Mouse (Mus musculus) hindbrain, embryonic 16.5 days (tissue): ENCODE measurements around the gene CN725425. TPM values are rescaled to one million over a fixed set of nuclear protein-coding genes. Genes with fewer than 3 reads are reported as not detected.

Experiments used
- ATAC-seq: fragments of 200-750 bp; cut with Nextera tagmentation; 2 replicates; pipeline ENCODE4 v1.8.0; 2017; ENCODE audit warnings: moderate TSS enrichment, moderate library complexity
- H3K27ac ChIP-seq: fragments of 300-500 bp; sonication (generic); 2 replicates; pipeline ENCODE4 v1.5.1; 2014; ENCODE audit warnings: low read depth, mild to moderate bottlenecking, control low read depth, low read length, moderate library complexity
- H3K27me3 ChIP-seq: fragments of 300-500 bp; sonication (generic); replicated peaks from 2 replicates; pipeline ENCODE4 v1.6.1; 2014; ENCODE audit warnings: low read length; ENCODE audit not compliant: control insufficient read depth, insufficient read depth
- H3K36me3 ChIP-seq: fragments of 300-500 bp; sonication (generic); 2 replicates; pipeline ENCODE4 v1.6.1; 2014; ENCODE audit warnings: mild to moderate bottlenecking, low read length, moderate library complexity, mixed read lengths; ENCODE audit not compliant: control insufficient read depth, insufficient read depth
- H3K4me1 ChIP-seq: fragments of 300-500 bp; sonication (generic); 2 replicates; pipeline ENCODE4 v1.6.1; 2014; ENCODE audit warnings: low read depth, low read length; ENCODE audit not compliant: control insufficient read depth, insufficient read depth
- H3K4me2 ChIP-seq: fragments of 300-500 bp; sonication (generic); 2 replicates; pipeline ENCODE4 v1.6.1; 2014; ENCODE audit warnings: mild to moderate bottlenecking, low read length, control low read depth, moderate library complexity
- H3K4me3 ChIP-seq: fragments of 300-500 bp; sonication (generic); 2 replicates; pipeline ENCODE4 v1.5.1; 2014; ENCODE audit warnings: mild to moderate bottlenecking, low read length, control low read depth, moderate library complexity
- H3K9ac ChIP-seq: fragments of 300-500 bp; sonication (generic); 2 replicates; pipeline ENCODE4 v1.6.1; 2014; ENCODE audit warnings: low read depth, mild to moderate bottlenecking, control low read depth, low read length, moderate library complexity
- H3K9me3 ChIP-seq: fragments of 300-500 bp; sonication (generic); 2 replicates; pipeline ENCODE4 v1.6.1; 2014; ENCODE audit warnings: mild to moderate bottlenecking, low read length, moderate library complexity; ENCODE audit not compliant: control insufficient read depth
- WGBS: fragments of 180-500 bp; shearing (Covaris S2); extraction: QIAGEN DNeasy Blood & Tissue Kit; methylation state at CpG from one replicate; pipeline ENCODE4 v1.1.7; 2014; 5-methylcytosine and 5-hydroxymethylcytosine counted together
- polyA plus RNA-seq: library from polyadenylated mRNA; unstranded; fragments of >200 nt; fragmentation: Nextera tagmentation; extraction: Ambion mirVana; gene quantifications from 2 replicates; pipeline ENCODE4 v1.2.1, GENCODE M21; 2015

The CN725425 gene
- polyA plus RNA-seq, 1 experiment from 2014 or later: not detected

DNA sequence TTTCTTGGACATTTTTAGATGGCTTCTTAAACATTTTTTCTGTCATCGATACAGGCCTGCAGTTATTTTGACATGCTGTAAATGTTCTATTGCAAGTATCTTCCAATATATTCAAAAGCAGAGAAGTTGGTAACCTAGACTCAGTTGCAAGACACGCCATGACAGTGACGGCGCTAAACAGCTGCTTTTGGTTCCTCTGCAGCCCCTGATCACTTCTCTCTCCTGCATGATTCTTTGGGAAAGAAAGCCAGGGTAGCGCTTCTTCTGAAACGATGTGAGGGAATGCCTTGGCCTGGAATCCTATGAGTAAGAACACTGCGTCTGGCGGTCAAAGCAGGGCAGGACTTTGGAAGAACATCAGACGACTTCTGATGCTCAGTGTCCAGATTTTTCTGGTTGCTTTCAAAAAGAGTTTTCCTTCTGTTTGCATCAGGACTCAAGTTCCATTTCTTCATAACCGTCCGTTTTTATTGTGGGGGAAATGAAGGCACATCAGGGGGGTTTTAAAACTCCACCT lies 100.1 kb downstream of the CN725425 start:
- no peak overlapping the region for H3K4me2 ChIP-seq
- no peaks in the 10 kb centered on the region for H3K36me3 ChIP-seq
- no peak overlapping the region for H3K9ac ChIP-seq
- H3K4me1 ChIP-seq: no peaks in the 10 kb centered on the region
- ATAC-seq: no peak
- no peaks in the 10 kb centered on the region for H3K27me3 ChIP-seq
- no peaks in the 10 kb centered on the region for H3K9me3 ChIP-seq
- no peak overlapping the region for H3K27ac ChIP-seq
- H3K4me3 ChIP-seq: no peak overlapping the region
- whole genome bisulfite sequencing: 88% methylated on average over 11 of the region's 11 CpGs

- H3K4me2 ChIP-seq: no peak overlapping the region
- 9% methylated on average over 3 of the region's 3 CpGs for WGBS
Measured at GRCm38 (mm10) chr15:91301366-91301765, 102.1 kb downstream of the CN725425 start.

DNA sequence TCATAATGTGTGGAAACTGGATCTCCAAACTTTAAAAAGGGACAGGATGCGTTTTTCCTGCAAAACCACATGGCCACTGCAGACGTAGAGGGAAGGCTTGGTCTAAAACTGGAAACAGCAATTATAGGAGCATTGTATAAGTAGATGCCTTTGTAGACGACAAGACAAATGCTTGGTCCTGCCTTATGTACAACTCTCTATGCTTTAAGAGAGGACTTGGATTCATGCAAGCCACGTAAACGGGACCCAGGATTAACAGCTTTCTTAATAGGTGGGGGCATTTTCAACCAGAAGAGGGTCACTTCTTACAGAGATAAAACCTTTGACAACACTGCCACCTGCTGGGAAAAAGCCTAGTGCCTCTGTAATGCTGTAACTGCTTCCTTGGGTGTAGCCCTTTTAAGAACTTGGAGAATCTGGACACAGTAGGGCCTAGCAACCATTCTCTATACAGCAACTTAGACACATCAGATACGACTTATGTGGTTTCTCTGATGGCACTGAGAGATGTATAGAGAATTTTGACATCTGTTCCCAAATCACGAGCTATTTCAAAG lies 105.1 kb downstream of the CN725425 start:
- Histone ChIP-seq H3K4me3 (no peak overlapping the region), H3K36me3 (no peaks in the 10 kb centered on the region), H3K4me1 (no peaks in the 10 kb centered on the region), H3K9me3 (no peaks in the 10 kb centered on the region), H3K4me2 (no peak overlapping the region), H3K9ac (no peak overlapping the region), H3K27ac (no peak overlapping the region), H3K27me3 (no peaks in the 10 kb centered on the region)
- WGBS: 53% methylated on average over 7 of the region's 7 CpGs
- no peak for ATAC-seq

More at GRCm38 (mm10) chr15:91301366-91301765, 102.1 kb downstream of the CN725425 start:
- Histone ChIP-seq H3K9ac (no peak overlapping the region), H3K27me3 (no peaks in the 10 kb centered on the region), H3K9me3 (no peaks in the 10 kb centered on the region), H3K4me3 (no peak overlapping the region), H3K36me3 (no peaks in the 10 kb centered on the region), H3K4me1 (no peaks in the 10 kb centered on the region), H3K27ac (no peak overlapping the region)
- ATAC-seq: peak; percentile 64

Other genes starting within 250 kb of the CN725425 start
- gene Kif21a, start 149.5 kb upstream of the CN725425 start, polyA plus RNA-seq: 37.9 and 40.4 TPM in 2 replicates
- 8.0 and 8.4 TPM in 2 replicates for gene Abcd2, start 7.7 kb upstream of the CN725425 start, polyA plus RNA-seq